Mouse (Mus musculus) left cerebral cortex, adult 18-20 months (tissue): ENCODE data around the gene Cfd. TPM values are rescaled to one million over a fixed set of nuclear protein-coding genes. Genes with fewer than 3 reads are reported as not detected.
A peak's percentile ranks its signal among the peaks of the same experiment; 100 is the strongest.

Source experiments
- DNase-seq, 2 experiments: peaks; one replicate each; pipeline ENCODE4 v3.0.0; 2021 to 2022; ENCODE audit warnings: low spot score in 2 of 2, mixed read lengths in 1 of 2
- microRNA-seq, 2 experiments: library from miRNA; unstranded; fragments of <30 nt; microRNA quantifications; one replicate each; pipeline ENCODE4 v1.2.0; 2021
- total RNA-seq, 2 experiments: library from RNA; stranded (reverse); gene quantifications; 2 replicates each; pipeline ENCODE4 v1.2.3; 2021

Cfd gene
- total RNA-seq, 2 experiments from 2014 or later, result not detected

DNA sequence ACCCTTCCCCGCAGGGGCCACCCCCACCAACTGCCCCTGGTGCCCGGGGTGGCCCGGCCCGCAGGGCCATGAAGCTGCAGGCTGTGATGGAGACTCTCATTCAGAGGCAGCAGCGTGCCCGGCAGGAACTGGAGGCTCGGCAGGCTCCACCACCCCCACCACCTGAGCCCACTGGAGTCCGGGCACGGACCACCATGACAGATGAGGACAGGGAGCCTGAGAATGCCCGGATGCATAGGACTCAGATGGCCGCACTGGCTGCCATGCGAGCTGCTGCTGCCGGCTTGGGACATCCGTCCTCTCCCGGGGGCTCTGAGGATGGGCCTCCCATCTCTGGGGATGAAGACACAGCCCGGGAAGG, 40.2 kb downstream of the Cfd start:
- DNase-seq, result no peak

DNA sequence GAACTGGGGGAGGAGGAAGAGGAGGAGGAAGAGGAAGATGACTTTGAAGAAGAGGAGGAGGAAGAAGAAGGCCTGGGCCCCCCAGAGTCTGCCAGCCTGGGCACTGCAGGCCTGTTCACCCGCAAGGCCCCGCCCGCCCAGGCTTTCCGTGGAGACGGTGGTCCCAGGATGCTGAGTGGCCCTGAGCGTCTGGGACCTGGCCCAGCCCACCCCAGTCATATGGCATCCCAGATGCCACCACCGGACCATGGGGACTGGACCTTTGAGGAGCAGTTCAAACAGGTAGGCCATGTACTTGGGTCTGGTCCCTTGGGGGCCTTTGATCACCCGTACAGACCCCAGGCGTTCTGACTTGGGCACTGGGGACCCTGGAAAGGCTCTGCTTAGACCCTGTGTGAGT, 41.1 kb downstream of the Cfd start:
- no peak for DNase-seq

DNA sequence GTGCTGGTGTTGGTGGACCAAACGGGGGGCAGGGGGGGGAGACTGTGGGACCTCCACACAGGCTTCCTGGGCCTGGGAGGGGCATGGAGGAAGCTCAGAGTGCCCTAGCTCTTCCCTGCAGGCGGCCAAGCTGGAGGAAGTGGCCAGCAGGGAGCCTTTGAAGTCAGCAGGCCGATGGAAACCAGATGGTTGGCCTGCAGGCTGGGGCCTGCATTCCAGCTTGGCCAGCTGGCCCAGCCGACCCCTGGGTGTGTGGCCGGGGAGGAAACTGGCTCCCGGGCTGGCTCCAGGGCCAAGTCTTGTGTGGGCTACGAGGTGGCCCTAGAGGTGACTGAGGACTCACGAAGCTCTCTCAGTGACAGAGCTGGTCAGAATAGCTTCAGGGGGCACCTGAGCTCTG, 42.1 kb downstream of the Cfd start:
- no peak for DNase-seq

DNA sequence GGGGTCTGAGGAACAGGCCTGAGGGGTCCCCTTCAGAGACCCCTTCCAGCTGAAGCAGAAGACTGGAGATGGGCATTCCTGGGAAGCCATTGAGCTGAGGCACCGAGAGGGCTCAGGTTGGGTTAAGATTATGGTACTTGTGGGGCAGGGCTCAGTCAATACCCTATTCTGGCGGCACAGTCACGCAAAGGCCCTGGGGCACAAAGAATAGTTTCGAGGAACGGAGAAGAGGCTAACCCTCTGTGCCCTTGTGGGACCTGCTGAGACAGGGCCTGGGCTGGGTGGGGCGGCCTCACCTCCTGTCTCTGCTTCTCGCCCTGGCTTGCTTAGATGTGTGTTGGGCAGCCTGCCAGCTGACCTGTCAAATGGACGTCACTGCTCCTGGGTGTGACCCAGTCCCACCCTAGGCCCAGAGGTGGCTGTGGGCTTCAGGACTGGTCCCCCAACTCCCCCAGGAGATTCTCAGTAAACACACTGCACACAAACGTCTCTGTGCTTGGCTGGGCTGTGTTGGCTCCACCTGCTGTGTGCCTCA, 42.6 kb downstream of the Cfd start:
- no peak for DNase-seq

DNA sequence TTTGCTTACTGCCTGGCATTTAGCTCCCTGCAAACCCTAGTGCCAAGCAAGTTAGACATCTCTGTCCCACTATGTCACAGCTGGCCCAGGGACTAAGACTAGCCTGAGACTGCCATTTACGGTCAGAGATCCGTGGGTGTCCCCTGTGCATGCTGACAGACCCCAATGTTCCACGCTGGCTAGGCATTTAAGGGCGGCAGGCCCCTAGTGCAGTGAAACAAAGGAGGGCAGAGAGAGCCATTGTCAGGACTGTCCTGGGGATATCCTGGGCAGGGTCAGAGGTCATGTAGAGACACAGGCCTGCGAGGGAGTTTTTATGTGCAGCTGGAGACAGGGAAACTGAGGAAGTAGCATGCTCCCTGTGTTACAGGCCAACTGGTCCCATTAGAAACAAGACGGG, 43.2 kb downstream of the Cfd start:
- DNase-seq, result no peak

DNA sequence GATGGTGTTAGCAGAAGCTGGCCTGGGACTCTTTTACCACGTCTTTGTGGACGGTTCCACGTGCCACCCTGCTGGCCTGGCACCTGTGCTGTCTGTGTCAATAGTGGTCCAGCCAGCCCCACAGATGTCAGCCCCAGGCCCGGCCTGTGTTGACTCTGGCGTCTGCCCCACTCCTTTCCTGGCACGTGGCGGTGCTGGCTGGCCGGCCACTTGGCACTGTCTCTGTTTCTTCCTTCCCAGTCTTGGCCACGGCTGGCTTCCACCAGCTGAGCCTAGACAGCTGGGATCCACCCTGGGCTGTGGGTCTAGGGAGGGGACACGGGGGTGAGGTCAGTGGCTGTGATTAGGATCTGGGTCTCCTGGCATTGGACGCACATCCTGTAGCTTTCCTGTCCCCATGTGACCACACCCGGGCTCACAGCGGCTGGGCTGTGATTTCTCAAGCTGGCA, 43.6 kb downstream of the Cfd start:
- DNase-seq, result peak in 1 of 2 experiments; percentile 58

DNA sequence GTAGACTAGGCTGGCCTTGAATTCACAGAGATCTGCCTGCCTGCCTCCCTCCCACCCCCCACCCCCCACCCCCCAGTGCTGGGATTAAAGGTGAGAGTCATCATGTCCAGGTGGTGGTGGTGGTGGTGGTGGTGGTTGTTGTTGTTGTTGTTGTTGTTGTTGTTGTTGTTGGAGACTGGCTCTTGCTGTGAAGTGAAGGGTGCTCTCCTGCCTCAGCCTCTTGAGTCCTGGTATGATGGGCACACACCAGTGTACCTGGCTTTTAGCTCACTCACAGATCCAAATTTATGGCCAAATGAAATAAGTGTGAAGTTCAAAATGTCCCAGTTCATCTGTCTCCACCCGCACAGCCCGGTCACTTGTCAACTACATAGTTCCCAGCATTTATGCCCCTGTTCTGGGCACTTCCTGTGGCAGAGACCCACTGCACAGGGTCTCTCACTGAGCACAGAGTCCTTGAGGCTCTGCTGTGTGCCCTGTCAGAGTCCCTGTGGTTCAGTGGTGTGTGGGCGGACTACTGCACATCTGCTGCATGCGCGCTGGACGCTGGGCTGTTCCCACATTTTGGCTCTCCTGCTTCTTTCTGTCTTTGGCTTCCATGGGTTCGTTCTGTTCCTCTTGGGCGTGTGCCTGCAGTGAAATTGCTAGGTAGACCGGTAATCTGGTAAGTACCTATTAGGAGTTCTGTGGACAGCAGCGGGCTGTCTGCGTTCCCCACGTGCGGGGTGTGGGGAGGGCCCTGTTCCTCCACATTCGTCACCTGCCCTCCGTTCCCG, 44.3 kb downstream of the Cfd start:
- DNase-seq, result no peak

DNA sequence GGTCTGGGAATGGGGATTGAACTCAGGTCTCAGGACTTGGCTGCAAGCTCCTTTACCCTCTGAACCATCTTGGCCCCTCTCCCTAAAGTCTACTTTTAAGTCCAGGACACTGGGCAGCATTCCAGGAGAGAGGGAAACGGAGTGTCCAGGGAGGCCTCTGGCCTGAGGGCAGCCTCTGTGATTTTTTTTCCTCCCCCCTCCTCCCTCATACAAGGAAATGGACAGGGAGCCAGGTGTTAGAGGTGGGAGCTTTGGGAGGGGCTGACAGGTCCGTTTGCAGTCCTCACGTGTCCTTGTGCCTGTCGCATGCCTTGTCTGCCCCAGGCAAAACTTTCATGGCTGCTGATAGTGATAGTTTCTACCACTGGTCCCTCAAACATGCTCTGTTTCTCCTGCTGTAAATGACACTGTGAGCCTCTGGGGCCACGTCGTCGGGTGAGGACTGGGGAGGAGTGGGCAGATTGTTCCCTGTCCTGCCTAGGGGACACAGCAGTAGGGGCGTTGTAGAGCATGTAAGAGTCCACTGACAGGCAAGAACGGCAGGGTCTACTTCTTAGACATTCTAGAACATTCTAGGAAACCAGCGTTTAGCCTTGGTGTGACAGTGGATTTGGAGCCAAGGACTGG, 45.7 kb downstream of the Cfd start:
- DNase-seq, result no peak

DNA sequence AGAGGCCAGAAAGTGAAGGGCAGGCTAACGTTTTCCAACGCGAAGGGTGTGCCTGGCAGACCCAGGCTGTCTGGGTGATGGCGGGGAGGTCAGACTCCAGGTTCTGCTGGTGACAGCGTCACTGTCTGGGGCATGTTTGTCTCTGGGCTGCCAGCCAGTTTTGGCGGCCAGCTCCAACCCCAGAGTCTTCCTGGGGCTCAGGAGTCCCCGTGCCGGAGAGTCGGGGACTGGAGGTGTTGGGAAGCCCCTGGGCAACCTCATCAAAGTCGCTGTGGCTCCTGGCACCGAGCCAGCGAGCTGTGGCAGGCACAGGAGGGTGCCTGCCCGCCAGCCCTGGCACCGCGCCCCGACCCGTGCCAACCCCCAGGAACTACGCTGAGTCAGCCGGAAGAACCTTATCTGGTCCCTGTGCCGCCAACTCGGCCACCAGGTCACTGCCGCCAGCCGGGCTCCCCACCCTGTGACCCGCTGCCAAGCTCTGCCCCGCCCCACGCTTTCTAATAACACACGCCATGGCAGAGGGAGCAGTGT, 46.3 kb downstream of the Cfd start:
- DNase-seq, result no peak

DNA sequence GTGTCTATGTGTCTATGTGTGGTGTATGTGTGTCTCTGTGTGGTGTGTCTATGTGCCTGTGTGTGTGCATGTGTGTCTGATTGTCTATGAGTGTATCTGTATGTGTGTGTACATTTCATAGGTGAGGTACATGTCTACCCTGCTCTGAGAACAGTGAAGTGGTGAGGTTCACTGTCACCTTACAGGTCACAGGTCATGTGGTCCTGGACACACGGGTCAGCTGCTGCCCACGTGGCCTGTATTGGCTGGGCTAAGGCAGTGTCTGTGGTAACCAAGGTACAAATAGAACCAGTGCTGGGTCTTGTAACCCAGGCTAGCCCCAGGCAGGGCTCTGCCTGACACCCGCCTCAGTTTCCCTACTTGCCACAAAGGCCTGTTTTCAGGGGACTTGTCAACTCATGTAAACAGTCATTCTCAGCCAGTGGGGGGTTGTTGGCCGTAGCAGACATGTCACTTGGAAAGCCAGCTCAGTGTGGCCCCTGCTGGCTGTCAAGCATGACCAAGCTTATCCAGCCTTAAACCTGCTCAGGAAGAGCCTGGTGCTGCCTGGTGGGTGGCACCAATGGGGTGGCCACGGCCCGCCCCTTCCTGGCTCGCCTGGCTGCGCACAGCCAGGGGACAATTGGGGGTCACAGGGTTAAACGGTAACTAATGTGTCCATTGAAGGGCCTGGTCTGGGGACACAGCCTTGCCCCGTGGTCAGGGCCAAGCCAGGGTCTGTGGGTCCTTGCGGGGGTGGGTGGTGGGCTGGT, 47.3 kb downstream of the Cfd start:
- DNase-seq, result no peak

DNA sequence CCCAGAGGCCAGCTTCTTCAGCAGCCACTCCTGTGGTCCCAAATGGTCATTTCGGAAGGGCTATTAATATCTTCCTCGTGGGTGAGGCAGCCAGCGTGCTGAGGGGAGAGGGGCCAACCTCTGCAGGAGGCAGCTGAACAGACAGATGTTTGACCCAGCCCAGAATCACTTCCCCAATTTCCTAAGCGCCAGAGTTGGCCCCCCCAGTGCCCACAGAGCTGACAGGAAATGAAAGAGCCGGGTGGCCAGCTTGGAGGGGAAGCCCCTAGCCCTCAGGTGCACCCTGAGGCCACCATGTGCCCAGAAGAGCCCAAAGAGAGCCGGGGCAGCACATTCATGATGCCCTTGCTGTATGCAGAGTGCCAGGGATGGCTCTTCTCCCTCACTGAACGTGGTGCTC, 50.1 kb downstream of the Cfd start:
- DNase-seq, result no peak

Small RNAs within 50 kb of the gene (microRNA-seq; reads per million reads assigned to microRNA genes)
- 0 to 0.25 reads per million in 2 experiments for gene Mir6910

Other genes starting within 250 kb of the Cfd start
- gene Odf3l2, start 245.1 kb upstream of the Cfd start, total RNA-seq, result under 1 TPM in 1 of 2 experiments, not detected in 1; 0.82 TPM
- not detected for gene Madcam1, start 226.3 kb upstream of the Cfd start, total RNA-seq
- gene Tpgs1, start 221.5 kb upstream of the Cfd start, total RNA-seq, result 10 to 100 TPM; 69.8 to 77.1 TPM
- 10 to 100 TPM; 75.4 to 77.5 TPM for gene Cdc34, start 208.7 kb upstream of the Cfd start, total RNA-seq
- 1 to 10 TPM; 2.7 to 3.2 TPM for gene Gzmm, start 201.8 kb upstream of the Cfd start, total RNA-seq
- 100 to 1,000 TPM; 566 to 614 TPM for gene Bsg, start 186.4 kb upstream of the Cfd start, total RNA-seq
- gene Hcn2, start 174.2 kb upstream of the Cfd start, total RNA-seq, result 100 to 1,000 TPM; 142 to 157 TPM
- gene Polrmt, start 144.3 kb upstream of the Cfd start, total RNA-seq, result 10 to 100 TPM; 50.6 to 55.3 TPM
- gene Fgf22, start 135.8 kb upstream of the Cfd start, total RNA-seq, result 1 to 10 TPM; 4.3 to 5.6 TPM
- 10 to 100 TPM; 86.7 to 98.4 TPM for gene Rnf126, start 123.9 kb upstream of the Cfd start, total RNA-seq
- 1 to 10 TPM; 2.7 to 3.2 TPM for gene Fstl3, start 113.6 kb upstream of the Cfd start, total RNA-seq
- under 1 TPM; 0.63 to 0.72 TPM for gene Prss57, start 99.9 kb upstream of the Cfd start, total RNA-seq
- 100 to 1,000 TPM; 290 to 308 TPM for gene Palm, start 97.3 kb upstream of the Cfd start, total RNA-seq
- under 1 TPM; 0.61 to 0.86 TPM for gene Misp, start 69.9 kb upstream of the Cfd start, total RNA-seq
- 10 to 100 TPM; 54.3 to 62.5 TPM for gene Ptbp1, start 36.4 kb upstream of the Cfd start, total RNA-seq
- 1 to 10 TPM; 2.2 to 2.3 TPM for gene Prtn3, start 16.4 kb upstream of the Cfd start, total RNA-seq
- gene Plppr3, start 16.2 kb upstream of the Cfd start, total RNA-seq, result 10 to 100 TPM; 55.6 to 58.0 TPM
- gene Elane, start 4.6 kb upstream of the Cfd start, total RNA-seq, result not detected
- 10 to 100 TPM; 48.6 to 63.7 TPM for gene Med16, start 18.1 kb downstream of the Cfd start, total RNA-seq
- not detected for gene Gm26602, start 20.0 kb downstream of the Cfd start, total RNA-seq
- gene Kiss1r, start 26.1 kb downstream of the Cfd start, total RNA-seq, result 10 to 100 TPM in 1 of 2 experiments, 1 to 10 TPM in 1; 5.3 to 10.3 TPM
- 100 to 1,000 TPM; 307 to 318 TPM for gene R3hdm4, start 30.4 kb downstream of the Cfd start, total RNA-seq
- gene Arid3a, start 36.2 kb downstream of the Cfd start, total RNA-seq, result 1 to 10 TPM; 5.6 to 7.2 TPM
- gene Wdr18, start 69.3 kb downstream of the Cfd start, total RNA-seq, result 10 to 100 TPM; 45.3 to 46.5 TPM
- under 1 TPM; 0.14 to 0.16 TPM for gene Grin3b, start 79.9 kb downstream of the Cfd start, total RNA-seq
- 100 to 1,000 TPM; 112 to 113 TPM for gene Tmem259, start 93.5 kb downstream of the Cfd start, total RNA-seq
- gene Cnn2, start 97.7 kb downstream of the Cfd start, total RNA-seq, result 1 to 10 TPM; 6.7 to 8.0 TPM
- gene Abca7, start 105.6 kb downstream of the Cfd start, total RNA-seq, result 10 to 100 TPM; 13.0 to 13.7 TPM
- gene Arhgap45, start 125.8 kb downstream of the Cfd start, total RNA-seq, result 1 to 10 TPM; 3.7 to 4.1 TPM
- 10 to 100 TPM; 73.6 to 75.2 TPM for gene Polr2e, start 148.9 kb downstream of the Cfd start, total RNA-seq
- 100 to 1,000 TPM; 554 to 575 TPM for gene Gpx4, start 156.3 kb downstream of the Cfd start, total RNA-seq
- gene Sbno2, start 214.7 kb downstream of the Cfd start, total RNA-seq, result 10 to 100 TPM; 16.8 to 18.8 TPM
- gene Stk11, start 224.9 kb downstream of the Cfd start, total RNA-seq, result 100 to 1,000 TPM; 108 to 109 TPM
- gene Atp5d, start 247.8 kb downstream of the Cfd start, total RNA-seq, result 100 to 1,000 TPM; 367 to 371 TPM
- 100 to 1,000 TPM; 418 to 437 TPM for gene Cbarp, start 250.0 kb downstream of the Cfd start, total RNA-seq